Mouse (Mus musculus): ENCODE measurements at regions not wholly inside any gene's neighbourhood (a gene's known extent, or its start where the extent isn't known, plus 50 kb on each side); places are given as distances from the start of the nearest gene placed in this dataset.

- peaks cover 4% of the 10 kb centered on the region; the same call in 1 of the 2 replicates for H3K4me1 ChIP-seq
- ATAC-seq (ENCODE audit: low FRiP score, low read depth), result no peak
- 0 out of 2 replicates have a peak overlapping the region, but pooled peaks have one; percentile 45 for H3K9ac ChIP-seq
- H3K4me2 ChIP-seq (replicated peaks), result peak overlapping the region; percentile 48
- WGBS, result 17% methylated on average over 10 of the region's 10 CpGs
- H3K4me3 ChIP-seq, result no peak overlapping the region
- no peaks in the 10 kb centered on the region for H3K27me3 ChIP-seq
- no peaks in the 10 kb centered on the region for H3K9me3 ChIP-seq
- H3K27ac ChIP-seq, result no peak overlapping the region
- no peaks in the 10 kb centered on the region for H3K36me3 ChIP-seq
Measured at GRCm38 (mm10) chr3:35404492-35405390, 349.2 kb upstream of the Atp11b start.

- peak; percentile 66; the same call in 1 of the 2 replicates for ATAC-seq (ENCODE audit: low FRiP score, low read depth)
- H3K4me3 ChIP-seq, result no peak overlapping the region
- H3K27me3 ChIP-seq, result no peaks in the 10 kb centered on the region
- no peaks in the 10 kb centered on the region for H3K9me3 ChIP-seq
- H3K4me1 ChIP-seq, result peaks cover 4% of the 10 kb centered on the region; the same call in 1 of the 2 replicates
- peak overlapping the region; percentile 48 for H3K4me2 ChIP-seq (replicated peaks)
- no peaks in the 10 kb centered on the region for H3K36me3 ChIP-seq
- H3K27ac ChIP-seq, result no peak overlapping the region
- 43% methylated on average over 14 of the region's 14 CpGs for WGBS
- H3K9ac ChIP-seq, result no peak overlapping the region
Measured at GRCm38 (mm10) chr3:35405621-35406079, 348.3 kb upstream of the Atp11b start.

- no peaks in the 10 kb centered on the region for H3K27me3 ChIP-seq
- ATAC-seq (ENCODE audit: low FRiP score, low read depth), result no peak
- no peak overlapping the region for H3K9ac ChIP-seq
- H3K4me2 ChIP-seq (replicated peaks), result no peak overlapping the region
- no peaks in the 10 kb centered on the region for H3K4me1 ChIP-seq
- no peak overlapping the region for H3K27ac ChIP-seq
- H3K9me3 ChIP-seq, result 0 out of 2 replicates have a peak, but pooled peaks cover 3% of the 10 kb centered on the region
- WGBS, result 100% methylated on average over 1 of the region's 1 CpGs
- no peak overlapping the region for H3K4me3 ChIP-seq
- no peaks in the 10 kb centered on the region for H3K36me3 ChIP-seq
Measured at GRCm38 (mm10) chr3:35437687-35438086, 316.2 kb upstream of the Atp11b start.

- H3K9ac ChIP-seq, result no peak overlapping the region
- no peaks in the 10 kb centered on the region for H3K27me3 ChIP-seq
- H3K4me2 ChIP-seq (replicated peaks), result no peak overlapping the region
- H3K9me3 ChIP-seq, result no peaks in the 10 kb centered on the region
- no peak overlapping the region for H3K27ac ChIP-seq
- H3K4me3 ChIP-seq, result no peak overlapping the region
- H3K4me1 ChIP-seq, result peaks cover 14% of the 10 kb centered on the region; the same call in 1 of the 2 replicates
- H3K36me3 ChIP-seq, result no peaks in the 10 kb centered on the region
- ATAC-seq (ENCODE audit: low FRiP score, low read depth), result no peak
- WGBS, result 53% methylated on average over 4 of the region's 4 CpGs
Measured at GRCm38 (mm10) chr3:35462858-35463257, 291.0 kb upstream of the Atp11b start.

- no peak overlapping the region for H3K27ac ChIP-seq
- no peaks in the 10 kb centered on the region for H3K27me3 ChIP-seq
- H3K4me2 ChIP-seq (replicated peaks), result no peak overlapping the region
- H3K36me3 ChIP-seq, result no peaks in the 10 kb centered on the region
- WGBS, result 66% methylated on average over 11 of the region's 11 CpGs
- H3K4me1 ChIP-seq, result peaks cover 14% of the 10 kb centered on the region; the same call in 1 of the 2 replicates
- no peak overlapping the region for H3K4me3 ChIP-seq
- no peak overlapping the region for H3K9ac ChIP-seq
- no peak for ATAC-seq (ENCODE audit: low FRiP score, low read depth)
- no peaks in the 10 kb centered on the region for H3K9me3 ChIP-seq
Measured at GRCm38 (mm10) chr3:35464212-35464911, 289.5 kb upstream of the Atp11b start.

GRCm38 (mm10) chr3:35465956-35466355 lies 287.9 kb upstream of the Atp11b start:
- 76% methylated on average over 3 of the region's 3 CpGs for WGBS
- Histone ChIP-seq H3K9ac (no peak overlapping the region), H3K27me3 (no peaks in the 10 kb centered on the region; the same call in 1 of the 2 replicates), H3K9me3 (no peaks in the 10 kb centered on the region), H3K4me1 (peaks cover 14% of the 10 kb centered on the region; the same call in 1 of the 2 replicates), H3K4me2 (replicated peaks) (no peak overlapping the region), H3K4me3 (no peak overlapping the region), H3K36me3 (no peaks in the 10 kb centered on the region), H3K27ac (no peak overlapping the region)
- ATAC-seq (ENCODE audit: low FRiP score, low read depth), result no peak

- Histone ChIP-seq H3K4me1 (peaks cover 15% of the 10 kb centered on the region), H3K36me3 (no peaks in the 10 kb centered on the region), H3K4me2 (replicated peaks) (no peak overlapping the region), H3K4me3 (no peak overlapping the region), H3K27ac (no peak overlapping the region), H3K9me3 (no peaks in the 10 kb centered on the region), H3K9ac (no peak overlapping the region), H3K27me3 (peaks cover 3% of the 10 kb centered on the region)
- no peak for ATAC-seq (ENCODE audit: low FRiP score, low read depth)
- 72% methylated on average over 7 of the region's 7 CpGs for WGBS
Measured at GRCm38 (mm10) chr3:35473351-35473750, 280.6 kb upstream of the Atp11b start.

GRCm38 (mm10) chr3:35474361-35474760 lies 279.5 kb upstream of the Atp11b start:
- Histone ChIP-seq H3K4me3 (no peak overlapping the region), H3K4me1 (peaks cover 15% of the 10 kb centered on the region), H3K9me3 (no peaks in the 10 kb centered on the region), H3K36me3 (no peaks in the 10 kb centered on the region), H3K27ac (no peak overlapping the region), H3K27me3 (peaks cover 4% of the 10 kb centered on the region), H3K4me2 (replicated peaks) (no peak overlapping the region), H3K9ac (no peak overlapping the region)
- ATAC-seq (ENCODE audit: low FRiP score, low read depth), result peak; percentile 59
- WGBS, result 7% methylated on average over 6 of the region's 6 CpGs

- WGBS, result 68% methylated on average over 7 of the region's 7 CpGs
- no peak overlapping the region for H3K9ac ChIP-seq
- ATAC-seq (ENCODE audit: low FRiP score, low read depth), result no peak
Measured at GRCm38 (mm10) chr3:35475326-35475725, 278.6 kb upstream of the Atp11b start.

GRCm38 (mm10) chr3:35480714-35481695 lies 272.9 kb upstream of the Atp11b start:
- no peak for ATAC-seq (ENCODE audit: low FRiP score, low read depth)
- Histone ChIP-seq H3K9ac (no peak overlapping the region), H3K4me3 (no peak overlapping the region), H3K27ac (no peak overlapping the region), H3K9me3 (no peaks in the 10 kb centered on the region), H3K4me1 (no peaks in the 10 kb centered on the region), H3K4me2 (replicated peaks) (no peak overlapping the region), H3K27me3 (peaks cover 38% of the 10 kb centered on the region), H3K36me3 (no peaks in the 10 kb centered on the region)
- 73% methylated on average over 18 of the region's 18 CpGs for WGBS

More at GRCm38 (mm10) chr3:35475326-35475725, 278.6 kb upstream of the Atp11b start:
- Histone ChIP-seq H3K4me2 (replicated peaks) (no peak overlapping the region), H3K27me3 (peaks cover 9% of the 10 kb centered on the region), H3K27ac (no peak overlapping the region), H3K4me1 (peaks cover 15% of the 10 kb centered on the region), H3K36me3 (no peaks in the 10 kb centered on the region), H3K9me3 (no peaks in the 10 kb centered on the region), H3K4me3 (no peak overlapping the region)

- 42% methylated on average over 11 of the region's 11 CpGs for WGBS
- Histone ChIP-seq H3K4me3 (no peak overlapping the region), H3K27me3 (peaks cover 38% of the 10 kb centered on the region), H3K36me3 (no peaks in the 10 kb centered on the region), H3K27ac (no peak overlapping the region), H3K4me1 (no peaks in the 10 kb centered on the region), H3K4me2 (replicated peaks) (no peak overlapping the region; the same call in 1 of the 2 replicates), H3K9ac (no peak overlapping the region), H3K9me3 (no peaks in the 10 kb centered on the region)
- no peak for ATAC-seq (ENCODE audit: low FRiP score, low read depth)
Measured at GRCm38 (mm10) chr3:35481841-35482240, 272.1 kb upstream of the Atp11b start.
